ENCODE assay signal across 9 mouse cellular contexts in the genomic region with DNA sequence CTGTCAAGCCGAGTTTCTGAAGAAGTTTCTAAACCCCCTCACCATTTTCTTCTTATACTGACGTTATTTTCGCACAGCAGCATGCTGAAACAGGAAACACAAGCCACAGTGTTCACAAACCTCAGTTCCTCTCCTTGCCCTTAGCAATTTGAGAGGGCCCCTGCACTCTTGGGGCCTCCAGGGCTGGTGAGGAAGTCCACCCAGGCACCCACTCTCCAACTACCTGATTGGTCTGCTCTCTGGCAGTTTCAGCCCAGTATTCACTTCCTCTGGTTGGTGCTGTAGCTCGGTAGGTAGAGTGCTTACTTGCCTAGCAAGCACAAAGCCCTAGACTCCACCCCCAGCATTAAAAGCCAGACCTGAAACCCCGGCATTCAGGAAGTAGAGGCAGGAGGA. TPM values are rescaled to one million over a fixed set of nuclear protein-coding genes. Genes with fewer than 3 reads are reported as not detected.
DNase-seq lines count a peak whose midpoint lies in the region; ATAC-seq lines count a peak whose summit lies in the region.
"Had no signal": no experiment of that assay in that cellular context is flagged by ENCODE, and none has a peak within 500 bp of the region (broad histone marks: within the 10 kb centered on the region; RNA-seq: fewer than 3 reads in every experiment).

Gene Traf3ip3 (minus strand): TSS at position 321 of the 396 bp plus-strand sequence.

- peak within 1 kb of the TSS; percentile 76 for H3K27ac ChIP-seq in liver, embryonic 16.5 days (ENCODE audit: low read length)
- no peak within 1 kb of the TSS for H3K27ac ChIP-seq in forebrain, embryonic 11.5 days (ENCODE audit: low read depth, low read length)
- H3K27ac ChIP-seq: forebrain, embryonic 12.5 days had no signal

- H3K9ac ChIP-seq in liver, embryonic 16.5 days (ENCODE audit: low read depth, low read length) = peak within 1 kb of the TSS; percentile 20; the same call in 1 of the 2 replicates
- no peak within 1 kb of the TSS for H3K9ac ChIP-seq in forebrain, embryonic 11.5 days (ENCODE audit: low read length)
- H3K9ac ChIP-seq: forebrain, embryonic 12.5 days had no signal

- intact Hi-C loops in gastrocnemius, postnatal 36 days (cut with DNase I) = no loop called here

- no peak for DNase-seq in gastrocnemius, postnatal 10 days
- DNase-seq in gastrocnemius, postnatal 36 days = no peak
- DNase-seq in MEL-GATA-1-ER (ENCODE audit: extremely low read depth, low read depth) = peak; percentile 88
- peak; percentile 62 for DNase-seq in spleen, adult 12 weeks (ENCODE audit: low spot score)
- no peak for DNase-seq in yolk sac, embryonic 10.5 days (ENCODE audit: low spot score)
- DNase-seq in forebrain, embryonic 11.5 days (ENCODE audit: low spot score) = no peak

- peak; percentile 75 for ATAC-seq in liver, embryonic 16.5 days (ENCODE audit: low read depth)
- ATAC-seq in erythroid progenitor cell, adult 5-6 weeks (replicated peaks; ENCODE audit: low FRiP score, poor library complexity, severe bottlenecking) = no peak
- no peak for ATAC-seq in forebrain, embryonic 11.5 days (replicated peaks; ENCODE audit: low FRiP score)

- 13% methylated on average over 5 of the region's 5 CpGs for WGBS in liver, embryonic 16.5 days (ENCODE audit: insufficient replicate concordance)
- WGBS in forebrain, embryonic 11.5 days = 61% methylated on average over 5 of the region's 5 CpGs

- H3K4me1 ChIP-seq in liver, embryonic 16.5 days (ENCODE audit: control insufficient read depth, low read depth, low read length) = no peaks in the 10 kb centered on the region
- no peaks in the 10 kb centered on the region for H3K4me1 ChIP-seq in forebrain, embryonic 11.5 days (replicated peaks; ENCODE audit: control insufficient read depth, insufficient read depth, low read length)
- H3K4me1 ChIP-seq: forebrain, embryonic 12.5 days had no signal

- H3K27me3 ChIP-seq in liver, embryonic 16.5 days (ENCODE audit: control insufficient read depth, insufficient read depth, low read depth, low read length) = no peaks in the 10 kb centered on the region
- H3K27me3 ChIP-seq in forebrain, embryonic 11.5 days (ENCODE audit: control insufficient read depth, insufficient read depth, low read length) = no peaks in the 10 kb centered on the region
- H3K27me3 ChIP-seq: forebrain, embryonic 12.5 days had no signal

- H3K4me2 ChIP-seq in liver, embryonic 16.5 days (ENCODE audit: low read depth, low read length) = no peak within 1 kb of the TSS; the same call in 1 of the 2 replicates
- no peak within 1 kb of the TSS for H3K4me2 ChIP-seq in forebrain, embryonic 11.5 days (ENCODE audit: low read depth, low read length, severe bottlenecking)
- H3K4me2 ChIP-seq: forebrain, embryonic 12.5 days had no signal

- H3K4me3 ChIP-seq in liver, embryonic 16.5 days (ENCODE audit: low read depth, low read length) = peak within 1 kb of the TSS; percentile 44
- H3K4me3 ChIP-seq in forebrain, embryonic 11.5 days (ENCODE audit: low read depth, low read length) = no peak within 1 kb of the TSS
- H3K4me3 ChIP-seq: forebrain, embryonic 12.5 days had no signal

- H3K36me3 ChIP-seq in liver, embryonic 16.5 days (ENCODE audit: control insufficient read depth, insufficient read depth) = no peaks in the 10 kb centered on the region
- no peaks in the 10 kb centered on the region for H3K36me3 ChIP-seq in forebrain, embryonic 11.5 days (ENCODE audit: control insufficient read depth, insufficient read depth, low read length)
- H3K36me3 ChIP-seq: forebrain, embryonic 12.5 days had no signal

- H3K9me3 ChIP-seq in liver, embryonic 16.5 days (replicated peaks; ENCODE audit: control insufficient read depth, low read length) = no peaks in the 10 kb centered on the region
- H3K9me3 ChIP-seq in forebrain, embryonic 11.5 days (ENCODE audit: control insufficient read depth, low read length) = no peaks in the 10 kb centered on the region
- H3K9me3 ChIP-seq: forebrain, embryonic 12.5 days had no signal

RNA-seq across cellular contexts. Expression of gene Traf3ip3, which starts in this region (rescaled TPM):
- total RNA-seq in gastrocnemius, postnatal 10 days (2021) = 10 to 100 TPM; 20.9 to 24.1 TPM
- 1 to 10 TPM; 1.1 to 2.9 TPM for total RNA-seq in gastrocnemius, postnatal 36 days (2021)
- 8.3 and 9.4 TPM in 2 replicates for polyA plus RNA-seq in liver, embryonic 16.5 days (2015; fragmentation: Nextera tagmentation; extraction: Ambion mirVana)
- total RNA-seq in erythroid progenitor cell, adult 5-6 weeks (2015; ENCODE audit: low replicate concordance) = 13.0 and 59.9 TPM in 2 replicates
- total RNA-seq in erythroid progenitor cell, adult 5-6 weeks (2017; ENCODE audit: low replicate concordance) = 6.7 and 8.6 TPM in 2 replicates
- 0.93 and 2.3 TPM in 2 replicates for polyA plus RNA-seq in forebrain, embryonic 11.5 days (2014; fragmentation: Nextera tagmentation; extraction: Ambion mirVana)

Comparison
In these comparisons a context has a peak if more than half of its experiments do, and no peak if none do; other contexts are left out.
1. DNase-seq: peak in MEL-GATA-1-ER (single experiment) and spleen, adult 12 weeks (single experiment); none in gastrocnemius, postnatal 10 days (single experiment), gastrocnemius, postnatal 36 days (0 of 2), yolk sac, embryonic 10.5 days (single experiment) and forebrain, embryonic 11.5 days (single experiment).